Mouse (Mus musculus): ENCODE measurements around the gene Fbll1.
"Not testable (repeated sequence)": the region's sequence is repeated elsewhere in the genome, so short reads cannot be mapped to it uniquely, and the experiment has no call there.

Fbll1 gene

GRCm38 (mm10) chr11:35798874-35799273 lies at the start of gene Fbll1:
Gene Fbll1 (minus strand): TSS chr11:35798884.
- no peak for DNase-seq (ENCODE audit: low spot score)

- DNase-seq (ENCODE audit: low spot score), result no peak
These were observed 45.6 kb upstream of the Fbll1 start for GRCm38 (mm10) chr11:35844299-35844698.

GRCm38 (mm10) chr11:35842560-35842959 lies 43.9 kb upstream of the Fbll1 start:
- DNase-seq (ENCODE audit: low spot score), result not testable (repeated sequence)

- DNase-seq (ENCODE audit: low spot score), result no peak
These were observed 43.1 kb upstream of the Fbll1 start for GRCm38 (mm10) chr11:35841738-35842325.

- DNase-seq (ENCODE audit: low spot score), result not testable (repeated sequence)
These were observed 42.1 kb upstream of the Fbll1 start for GRCm38 (mm10) chr11:35840806-35841205.

- DNase-seq (ENCODE audit: low spot score), result no peak
These were observed 41.6 kb upstream of the Fbll1 start for GRCm38 (mm10) chr11:35840282-35840681.

- peak; percentile 47 for DNase-seq (ENCODE audit: low spot score)
These were observed 40.0 kb upstream of the Fbll1 start for GRCm38 (mm10) chr11:35838345-35839338.

GRCm38 (mm10) chr11:35837156-35838126 lies 38.8 kb upstream of the Fbll1 start:
- DNase-seq (ENCODE audit: low spot score), result no peak

GRCm38 (mm10) chr11:35834022-35834760 lies 35.5 kb upstream of the Fbll1 start, which contains the start of gene Rars:
Gene Rars (minus strand): TSS chr11:35834506.
- DNase-seq (ENCODE audit: low spot score), result peak; percentile 71

- DNase-seq (ENCODE audit: low spot score), result no peak
These were observed 34.6 kb upstream of the Fbll1 start for GRCm38 (mm10) chr11:35833270-35833669.

GRCm38 (mm10) chr11:35832139-35832538 lies 33.5 kb upstream of the Fbll1 start:
- DNase-seq (ENCODE audit: low spot score), result no peak

GRCm38 (mm10) chr11:35827714-35828113 lies 29.0 kb upstream of the Fbll1 start:
- no peak for DNase-seq (ENCODE audit: low spot score)

GRCm38 (mm10) chr11:35816316-35816715 lies 17.6 kb upstream of the Fbll1 start:
- DNase-seq (ENCODE audit: low spot score), result no peak

GRCm38 (mm10) chr11:35811458-35811857 lies 12.8 kb upstream of the Fbll1 start:
- no peak for DNase-seq (ENCODE audit: low spot score)

GRCm38 (mm10) chr11:35801332-35801731 lies 2.6 kb upstream of the Fbll1 start:
- no peak for DNase-seq (ENCODE audit: low spot score)

GRCm38 (mm10) chr11:35798495-35798820 lies 226 bp downstream of the Fbll1 start:
- DNase-seq (ENCODE audit: low spot score), result no peak

GRCm38 (mm10) chr11:35797751-35798494 lies 761 bp downstream of the Fbll1 start:
- DNase-seq (ENCODE audit: low spot score), result no peak

GRCm38 (mm10) chr11:35792800-35793199 lies 5.9 kb downstream of the Fbll1 start:
- not testable (repeated sequence) for DNase-seq (ENCODE audit: low spot score)

GRCm38 (mm10) chr11:35788443-35788842 lies 10.2 kb downstream of the Fbll1 start:
- no peak for DNase-seq (ENCODE audit: low spot score)

- DNase-seq (ENCODE audit: low spot score), result no peak
These were observed 14.1 kb downstream of the Fbll1 start for GRCm38 (mm10) chr11:35784537-35784936.

- DNase-seq (ENCODE audit: low spot score), result no peak
These were observed 14.7 kb downstream of the Fbll1 start for GRCm38 (mm10) chr11:35784002-35784401.

Measured in urinary bladder, postnatal 10 days (tissue).